Mouse (Mus musculus) ES-Bruce4 (cell line): ENCODE measurements around the gene Fars2.

Experiments used
- CTCF ChIP-seq: IDR thresholded peaks from one replicate; pipeline ENCODE4 v1.8.1; 2011; ENCODE audit warnings: low read depth, low read length
- EP300 ChIP-seq: IDR thresholded peaks from 2 replicates; pipeline ENCODE4 v1.6.1; 2011; ENCODE audit warnings: low read depth, low read length; ENCODE audit not compliant: insufficient read depth

DNA sequence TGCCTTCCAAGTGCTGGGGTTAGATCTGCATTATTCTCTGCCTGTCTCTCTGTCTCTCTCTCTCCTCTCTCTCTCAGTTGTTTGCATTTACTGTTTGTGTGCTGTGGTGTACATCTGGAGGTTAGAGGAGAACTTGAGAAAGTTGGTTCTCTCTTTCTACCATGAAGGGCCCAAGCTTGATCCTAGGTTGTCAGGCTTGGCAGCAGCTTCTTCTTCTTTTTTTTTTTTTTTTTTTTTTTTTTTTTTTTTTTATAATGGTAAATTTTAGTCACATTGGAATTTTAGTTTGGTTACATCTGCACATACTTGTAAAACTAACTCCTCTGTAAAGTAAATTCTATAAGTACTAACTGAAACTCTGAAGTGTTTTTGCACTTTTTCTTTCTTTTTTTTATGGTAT, 3.4 kb downstream of the Fars2 start:
- TF ChIP-seq CTCF, result no peak
- TF ChIP-seq EP300, result no peak
